Mouse (Mus musculus): Measurements from ENCODE around the gene Gm20388. TPM values are rescaled to one million over a fixed set of nuclear protein-coding genes. Genes with fewer than 3 reads are reported as not detected.

Gene Gm20388
- polyA plus RNA-seq, 1 experiment from 2014 or later, result 12.4 TPM

GRCm38 (mm10) chr8:120307528-120307927, 396.9 kb downstream of the Gm20388 start:
- Histone ChIP-seq H3K4me1 (ENCODE audit: control insufficient read depth, insufficient read depth, low read depth, low read length) (peaks cover 54% of the 10 kb centered on the region), H3K27ac (ENCODE audit: low read depth, low read length) (peak overlapping the region; percentile 75), H3K27me3 (replicated peaks; ENCODE audit: control insufficient read depth, insufficient read depth, low read length) (no peaks in the 10 kb centered on the region; the same call in 1 of the 2 replicates), H3K9ac (ENCODE audit: low read depth, low read length) (peak overlapping the region; percentile 57; the same call in 1 of the 2 replicates), H3K36me3 (ENCODE audit: control insufficient read depth, insufficient read depth, low read length) (no peaks in the 10 kb centered on the region), H3K9me3 (ENCODE audit: control insufficient read depth, low read length) (no peaks in the 10 kb centered on the region), H3K4me2 (ENCODE audit: low read length) (no peak overlapping the region; the same call in 1 of the 2 replicates), H3K4me3 (ENCODE audit: low read length) (no peak overlapping the region)
- 29% methylated on average over 11 of the region's 11 CpGs for WGBS
- peak; percentile 2; the same call in 1 of the 2 replicates for ATAC-seq

GRCm38 (mm10) chr8:120308131-120308530, 397.5 kb downstream of the Gm20388 start:
- Histone ChIP-seq H3K4me2 (ENCODE audit: low read length) (no peak overlapping the region), H3K9ac (ENCODE audit: low read depth, low read length) (no peak overlapping the region; the same call in none of the 2 replicates), H3K27me3 (replicated peaks; ENCODE audit: control insufficient read depth, insufficient read depth, low read length) (no peaks in the 10 kb centered on the region; the same call in 1 of the 2 replicates), H3K9me3 (ENCODE audit: control insufficient read depth, low read length) (no peaks in the 10 kb centered on the region), H3K36me3 (ENCODE audit: control insufficient read depth, insufficient read depth, low read length) (no peaks in the 10 kb centered on the region), H3K4me3 (ENCODE audit: low read length) (no peak overlapping the region), H3K27ac (ENCODE audit: low read depth, low read length) (peak overlapping the region; percentile 64), H3K4me1 (ENCODE audit: control insufficient read depth, insufficient read depth, low read depth, low read length) (peaks cover 53% of the 10 kb centered on the region)
- 34% methylated on average over 8 of the region's 8 CpGs for WGBS
- no peak for ATAC-seq

- no peaks in the 10 kb centered on the region for H3K36me3 ChIP-seq (ENCODE audit: control insufficient read depth, insufficient read depth, low read length)
- ATAC-seq, result 0 out of 2 replicates have a peak, but pooled peaks have one; percentile 4
- H3K27ac ChIP-seq (ENCODE audit: low read depth, low read length), result peak overlapping the region; percentile 64
- H3K4me2 ChIP-seq (ENCODE audit: low read length), result no peak overlapping the region
- 23% methylated on average over 9 of the region's 9 CpGs for WGBS
- no peak overlapping the region for H3K4me3 ChIP-seq (ENCODE audit: low read length)
- no peaks in the 10 kb centered on the region for H3K9me3 ChIP-seq (ENCODE audit: control insufficient read depth, low read length)
- H3K27me3 ChIP-seq (replicated peaks; ENCODE audit: control insufficient read depth, insufficient read depth, low read length), result no peaks in the 10 kb centered on the region; the same call in 1 of the 2 replicates
- no peak overlapping the region; the same call in 1 of the 2 replicates for H3K9ac ChIP-seq (ENCODE audit: low read depth, low read length)
- peaks cover 49% of the 10 kb centered on the region for H3K4me1 ChIP-seq (ENCODE audit: control insufficient read depth, insufficient read depth, low read depth, low read length)
These were observed 397.9 kb downstream of the Gm20388 start for GRCm38 (mm10) chr8:120308553-120308952.

- Histone ChIP-seq H3K4me2 (ENCODE audit: low read length) (no peak overlapping the region; the same call in 1 of the 2 replicates), H3K36me3 (ENCODE audit: control insufficient read depth, insufficient read depth, low read length) (no peaks in the 10 kb centered on the region), H3K9ac (ENCODE audit: low read depth, low read length) (no peak overlapping the region; the same call in 1 of the 2 replicates), H3K27ac (ENCODE audit: low read depth, low read length) (peak overlapping the region; percentile 6; the same call in 1 of the 2 replicates), H3K4me1 (ENCODE audit: control insufficient read depth, insufficient read depth, low read depth, low read length) (peaks cover 42% of the 10 kb centered on the region), H3K4me3 (ENCODE audit: low read length) (no peak overlapping the region), H3K27me3 (replicated peaks; ENCODE audit: control insufficient read depth, insufficient read depth, low read length) (no peaks in the 10 kb centered on the region; the same call in 1 of the 2 replicates), H3K9me3 (ENCODE audit: control insufficient read depth, low read length) (no peaks in the 10 kb centered on the region)
- 24% methylated on average over 18 of the region's 18 CpGs for WGBS
- ATAC-seq, result peak; percentile 27
These were observed 398.7 kb downstream of the Gm20388 start for GRCm38 (mm10) chr8:120309326-120309725.

GRCm38 (mm10) chr8:120310063-120310462, 399.4 kb downstream of the Gm20388 start:
- H3K4me2 ChIP-seq (ENCODE audit: low read length), result no peak overlapping the region
- no peaks in the 10 kb centered on the region for H3K9me3 ChIP-seq (ENCODE audit: control insufficient read depth, low read length)
- no peak overlapping the region for H3K4me3 ChIP-seq (ENCODE audit: low read length)
- H3K27me3 ChIP-seq (replicated peaks; ENCODE audit: control insufficient read depth, insufficient read depth, low read length), result no peaks in the 10 kb centered on the region; the same call in 1 of the 2 replicates
- ATAC-seq, result no peak
- H3K4me1 ChIP-seq (ENCODE audit: control insufficient read depth, insufficient read depth, low read depth, low read length), result peaks cover 37% of the 10 kb centered on the region
- WGBS, result 35% methylated on average over 5 of the region's 5 CpGs
- H3K36me3 ChIP-seq (ENCODE audit: control insufficient read depth, insufficient read depth, low read length), result no peaks in the 10 kb centered on the region
- peak overlapping the region; percentile 0; the same call in 1 of the 2 replicates for H3K27ac ChIP-seq (ENCODE audit: low read depth, low read length)
- no peak overlapping the region for H3K9ac ChIP-seq (ENCODE audit: low read depth, low read length)

- H3K27ac ChIP-seq (ENCODE audit: low read depth, low read length), result no peak overlapping the region
- 82% methylated on average over 4 of the region's 4 CpGs for WGBS
- no peak for ATAC-seq
- no peaks in the 10 kb centered on the region; the same call in 1 of the 2 replicates for H3K27me3 ChIP-seq (replicated peaks; ENCODE audit: control insufficient read depth, insufficient read depth, low read length)
- peaks cover 30% of the 10 kb centered on the region for H3K4me1 ChIP-seq (ENCODE audit: control insufficient read depth, insufficient read depth, low read depth, low read length)
- no peaks in the 10 kb centered on the region for H3K9me3 ChIP-seq (ENCODE audit: control insufficient read depth, low read length)
- H3K4me2 ChIP-seq (ENCODE audit: low read length), result no peak overlapping the region
- H3K36me3 ChIP-seq (ENCODE audit: control insufficient read depth, insufficient read depth, low read length), result no peaks in the 10 kb centered on the region
- no peak overlapping the region for H3K9ac ChIP-seq (ENCODE audit: low read depth, low read length)
- H3K4me3 ChIP-seq (ENCODE audit: low read length), result no peak overlapping the region
These were observed 401.8 kb downstream of the Gm20388 start for GRCm38 (mm10) chr8:120312452-120312851.

- no peak for ATAC-seq
- WGBS, result 61% methylated on average over 3 of the region's 3 CpGs
These were observed 403.0 kb downstream of the Gm20388 start for GRCm38 (mm10) chr8:120313674-120314073.

GRCm38 (mm10) chr8:120314932-120315331, 404.3 kb downstream of the Gm20388 start:
- H3K4me3 ChIP-seq (ENCODE audit: low read length), result no peak overlapping the region
- H3K9me3 ChIP-seq (ENCODE audit: control insufficient read depth, low read length), result no peaks in the 10 kb centered on the region
- H3K27ac ChIP-seq (ENCODE audit: low read depth, low read length), result no peak overlapping the region
- WGBS, result 78% methylated on average over 5 of the region's 5 CpGs
- no peak overlapping the region for H3K4me2 ChIP-seq (ENCODE audit: low read length)
- H3K9ac ChIP-seq (ENCODE audit: low read depth, low read length), result no peak overlapping the region
- peaks cover 8% of the 10 kb centered on the region; the same call in 1 of the 2 replicates for H3K4me1 ChIP-seq (ENCODE audit: control insufficient read depth, insufficient read depth, low read depth, low read length)
- H3K27me3 ChIP-seq (replicated peaks; ENCODE audit: control insufficient read depth, insufficient read depth, low read length), result no peaks in the 10 kb centered on the region; the same call in 1 of the 2 replicates
- no peak for ATAC-seq
- H3K36me3 ChIP-seq (ENCODE audit: control insufficient read depth, insufficient read depth, low read length), result no peaks in the 10 kb centered on the region

More at GRCm38 (mm10) chr8:120313674-120314073, 403.0 kb downstream of the Gm20388 start:
- Histone ChIP-seq H3K27me3 (replicated peaks; ENCODE audit: control insufficient read depth, insufficient read depth, low read length) (no peaks in the 10 kb centered on the region; the same call in 1 of the 2 replicates), H3K27ac (ENCODE audit: low read depth, low read length) (no peak overlapping the region), H3K36me3 (ENCODE audit: control insufficient read depth, insufficient read depth, low read length) (no peaks in the 10 kb centered on the region), H3K4me1 (ENCODE audit: control insufficient read depth, insufficient read depth, low read depth, low read length) (peaks cover 20% of the 10 kb centered on the region), H3K4me3 (ENCODE audit: low read length) (no peak overlapping the region), H3K4me2 (ENCODE audit: low read length) (no peak overlapping the region), H3K9me3 (ENCODE audit: control insufficient read depth, low read length) (no peaks in the 10 kb centered on the region), H3K9ac (ENCODE audit: low read depth, low read length) (no peak overlapping the region)

GRCm38 (mm10) chr8:120315644-120316043, 405.0 kb downstream of the Gm20388 start:
- ATAC-seq, result no peak

More at GRCm38 (mm10) chr8:120315644-120316043, 405.0 kb downstream of the Gm20388 start:
- Histone ChIP-seq H3K27ac (ENCODE audit: low read depth, low read length) (no peak overlapping the region), H3K4me3 (ENCODE audit: low read length) (no peak overlapping the region), H3K4me2 (ENCODE audit: low read length) (no peak overlapping the region), H3K9me3 (ENCODE audit: control insufficient read depth, low read length) (no peaks in the 10 kb centered on the region), H3K4me1 (ENCODE audit: control insufficient read depth, insufficient read depth, low read depth, low read length) (peaks cover 3% of the 10 kb centered on the region; the same call in 1 of the 2 replicates), H3K36me3 (ENCODE audit: control insufficient read depth, insufficient read depth, low read length) (no peaks in the 10 kb centered on the region), H3K9ac (ENCODE audit: low read depth, low read length) (no peak overlapping the region), H3K27me3 (replicated peaks; ENCODE audit: control insufficient read depth, insufficient read depth, low read length) (no peaks in the 10 kb centered on the region; the same call in 1 of the 2 replicates)
- WGBS, result 89% methylated on average over 4 of the region's 4 CpGs
